Mouse (Mus musculus) urinary bladder, postnatal 25 days (tissue): ENCODE data around the gene Ifitm1.

Experiments
- DNase-seq: peaks from one replicate; pipeline ENCODE4 v3.0.0; 2022; ENCODE audit warnings: low spot score

Ifitm1 gene

DNA sequence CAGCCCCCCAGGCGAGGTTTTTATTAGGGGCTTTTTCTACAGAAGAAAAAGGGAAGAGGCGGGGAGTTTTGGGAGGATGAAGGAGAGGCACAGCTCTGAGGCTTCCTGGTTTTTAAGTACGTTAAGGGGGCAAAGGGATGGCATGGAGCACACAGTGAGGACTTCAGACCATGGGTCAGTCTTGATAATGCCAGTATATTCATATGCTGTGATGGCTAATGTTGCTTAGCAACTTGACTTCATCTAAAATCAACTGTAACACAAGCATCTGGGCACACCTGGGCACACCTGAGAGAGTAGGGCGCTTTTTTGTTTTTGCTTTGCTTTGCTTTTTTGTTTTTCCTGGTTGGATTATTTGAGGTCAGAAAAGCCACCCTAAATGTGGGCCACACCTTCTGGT is at the start of gene Ifitm1:
Gene Ifitm1 (plus strand): TSS at position 301 of the 400 bp plus-strand sequence.
- no peak for DNase-seq

DNA sequence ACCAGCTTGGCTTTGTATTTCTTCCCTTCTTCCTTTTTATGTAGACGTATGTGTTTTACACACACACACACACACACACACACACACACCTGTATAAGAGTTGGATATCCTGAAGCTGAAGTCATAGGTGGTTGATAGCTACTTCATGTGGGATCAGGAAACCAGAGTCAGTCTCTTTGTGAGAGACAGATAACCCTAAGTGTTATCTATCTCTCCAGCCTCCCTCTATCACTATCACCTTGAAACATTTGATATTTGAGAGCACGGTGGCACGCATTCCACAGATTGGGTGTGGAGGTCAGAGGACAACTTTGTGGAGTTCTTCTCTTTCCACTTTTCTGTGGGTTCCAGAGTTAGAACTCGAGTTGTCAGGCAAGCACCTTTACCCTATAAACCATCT is 47.1 kb upstream of the Ifitm1 start:
- DNase-seq, result no peak

DNA sequence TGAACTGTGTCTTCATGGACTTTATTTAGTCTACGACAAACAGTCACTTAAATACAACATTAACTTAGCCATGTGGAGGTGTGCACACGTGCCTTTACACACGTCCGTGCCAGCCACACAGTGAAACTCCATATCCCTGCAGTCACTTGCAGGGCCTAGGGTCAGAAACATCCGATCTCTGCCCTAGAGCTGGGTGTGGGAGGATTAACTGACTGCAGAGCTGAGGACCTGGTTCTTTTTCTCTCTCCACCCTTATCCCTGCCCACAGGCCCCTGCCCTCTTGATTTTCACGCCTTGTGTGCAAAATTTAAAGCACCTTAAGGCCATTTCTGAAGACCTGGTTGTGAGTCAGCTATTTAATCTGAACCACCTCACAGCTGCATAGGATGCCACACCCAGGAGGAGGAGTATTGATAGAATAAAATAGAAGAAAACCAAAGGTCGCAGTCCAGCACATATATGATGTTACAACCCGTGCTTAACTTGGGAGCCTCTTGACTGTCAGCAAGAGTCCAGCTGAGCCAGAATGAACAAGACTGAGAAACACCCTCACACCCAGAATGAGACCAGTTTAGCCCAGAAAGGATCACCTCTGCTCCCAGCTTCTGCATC is 46.5 kb upstream of the Ifitm1 start, which contains the start of gene Nlrp6:
Gene Nlrp6 (plus strand): TSS at position 485 of the 612 bp plus-strand sequence.
- no peak for DNase-seq

DNA sequence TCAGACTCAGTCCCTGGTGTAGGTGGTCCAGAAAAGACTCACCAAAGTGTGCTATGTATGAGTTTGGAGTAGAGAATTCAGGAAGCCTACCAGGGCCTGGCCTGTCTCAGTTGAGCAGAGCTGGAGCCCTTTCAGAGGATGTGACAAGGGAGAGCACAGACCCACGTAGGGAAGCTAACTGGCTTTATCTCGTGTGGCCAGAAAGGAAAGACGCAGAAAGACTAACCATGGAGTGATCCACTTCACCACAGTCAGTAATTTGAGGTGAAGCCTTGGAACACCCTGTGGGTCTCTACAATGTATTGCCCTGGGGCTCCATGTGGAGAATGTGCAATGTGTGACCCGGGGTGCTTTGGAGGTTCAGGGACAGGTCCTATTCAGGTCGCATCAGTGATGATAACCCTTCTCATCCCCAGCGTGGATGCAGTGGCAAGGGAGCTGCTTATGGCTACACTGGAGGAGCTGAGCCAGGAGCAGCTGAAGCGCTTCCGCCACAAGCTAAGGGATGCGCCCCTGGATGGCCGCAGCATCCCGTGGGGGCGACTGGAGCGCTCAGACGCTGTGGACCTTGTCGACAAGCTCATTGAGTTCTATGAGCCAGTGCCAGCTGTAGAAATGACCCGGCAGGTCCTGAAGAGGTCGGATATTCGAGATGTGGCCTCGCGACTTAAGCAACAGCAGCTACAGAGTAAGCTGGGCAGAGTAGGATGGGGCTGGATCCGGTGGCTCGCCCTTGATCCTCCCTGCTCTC is 45.6 kb upstream of the Ifitm1 start:
- no peak for DNase-seq

DNA sequence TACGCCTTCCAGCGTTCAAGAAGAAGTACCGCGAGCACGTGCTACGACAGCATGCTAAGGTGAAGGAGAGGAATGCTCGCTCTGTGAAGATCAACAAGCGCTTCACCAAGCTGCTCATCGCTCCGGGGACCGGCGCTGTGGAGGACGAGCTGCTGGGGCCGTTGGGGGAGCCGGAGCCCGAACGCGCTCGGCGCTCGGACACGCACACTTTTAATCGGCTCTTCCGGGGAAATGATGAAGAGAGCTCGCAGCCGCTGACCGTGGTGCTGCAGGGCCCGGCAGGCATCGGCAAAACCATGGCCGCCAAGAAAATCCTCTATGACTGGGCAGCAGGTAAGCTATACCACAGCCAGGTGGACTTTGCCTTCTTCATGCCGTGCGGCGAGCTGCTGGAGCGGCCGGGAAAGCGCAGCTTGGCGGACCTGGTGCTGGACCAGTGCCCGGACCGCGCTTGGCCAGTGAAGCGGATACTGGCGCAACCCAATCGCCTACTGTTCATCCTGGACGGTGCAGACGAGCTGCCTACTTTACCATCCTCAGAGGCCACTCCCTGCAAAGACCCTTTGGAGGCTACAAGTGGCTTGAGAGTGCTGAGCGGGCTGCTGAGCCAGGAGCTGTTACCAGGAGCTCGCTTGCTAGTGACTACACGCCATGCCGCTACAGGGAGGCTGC is 44.5 kb upstream of the Ifitm1 start:
- no peak for DNase-seq

DNA sequence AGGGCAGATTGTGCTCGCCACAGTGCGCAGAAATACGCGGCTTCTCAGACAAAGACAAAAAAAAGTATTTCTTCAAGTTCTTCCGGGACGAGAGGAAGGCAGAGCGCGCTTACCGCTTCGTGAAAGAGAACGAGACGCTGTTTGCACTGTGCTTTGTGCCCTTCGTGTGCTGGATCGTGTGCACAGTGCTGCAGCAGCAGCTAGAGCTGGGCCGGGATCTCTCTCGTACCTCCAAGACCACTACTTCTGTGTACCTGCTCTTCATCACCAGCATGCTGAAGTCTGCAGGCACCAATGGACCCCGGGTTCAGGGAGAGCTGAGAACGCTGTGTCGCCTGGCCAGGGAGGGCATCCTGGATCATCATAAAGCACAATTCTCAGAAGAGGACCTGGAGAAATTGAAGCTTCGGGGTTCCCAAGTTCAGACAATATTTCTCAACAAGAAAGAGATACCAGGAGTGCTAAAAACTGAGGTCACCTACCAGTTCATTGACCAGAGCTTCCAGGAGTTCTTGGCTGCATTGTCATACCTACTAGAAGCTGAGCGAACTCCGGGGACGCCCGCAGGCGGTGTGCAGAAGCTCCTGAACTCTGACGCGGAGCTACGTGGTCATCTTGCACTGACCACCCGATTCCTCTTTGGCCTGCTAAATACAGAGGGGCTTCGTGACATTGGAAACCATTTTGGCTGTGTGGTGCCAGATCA is 43.8 kb upstream of the Ifitm1 start:
- DNase-seq, result no peak

DNA sequence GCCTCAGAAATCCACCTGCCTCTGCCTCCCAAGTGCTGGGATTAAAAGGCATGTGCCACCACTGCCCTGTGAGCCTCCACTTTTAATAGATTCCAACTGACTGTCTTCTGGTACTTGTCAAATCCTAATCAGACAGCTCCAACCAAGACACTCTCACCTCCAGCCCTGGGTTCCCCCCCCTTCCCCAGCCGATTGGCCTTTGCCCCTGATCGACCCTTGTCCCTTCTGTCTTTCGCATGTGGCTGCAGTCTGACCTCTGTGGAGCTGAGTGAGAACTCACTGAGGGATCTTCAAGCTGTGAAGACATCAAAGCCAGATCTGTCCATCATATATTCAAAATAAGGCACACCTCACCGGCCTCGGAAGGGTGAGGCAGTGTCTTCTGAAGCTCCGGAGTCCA is 39.8 kb upstream of the Ifitm1 start:
- no peak for DNase-seq

DNA sequence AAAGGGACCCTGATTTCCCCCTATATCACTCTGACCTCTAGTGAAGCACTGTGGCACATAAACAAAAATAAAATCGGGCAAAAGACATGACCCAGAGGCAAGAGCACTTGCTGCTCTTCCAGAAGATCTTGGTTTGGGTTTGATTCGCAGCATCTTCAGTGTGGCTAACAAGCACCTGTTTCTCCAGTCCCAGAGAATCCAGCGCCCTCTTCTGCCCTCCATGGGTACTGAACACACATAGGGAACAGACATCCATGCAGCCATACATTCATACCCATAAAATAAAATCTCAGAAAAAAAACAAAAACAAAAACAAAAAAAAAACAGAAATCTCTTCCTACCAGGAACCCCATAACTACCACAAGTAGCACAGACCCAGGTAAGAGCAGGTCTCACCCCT is 28.6 kb upstream of the Ifitm1 start:
- no peak for DNase-seq

DNA sequence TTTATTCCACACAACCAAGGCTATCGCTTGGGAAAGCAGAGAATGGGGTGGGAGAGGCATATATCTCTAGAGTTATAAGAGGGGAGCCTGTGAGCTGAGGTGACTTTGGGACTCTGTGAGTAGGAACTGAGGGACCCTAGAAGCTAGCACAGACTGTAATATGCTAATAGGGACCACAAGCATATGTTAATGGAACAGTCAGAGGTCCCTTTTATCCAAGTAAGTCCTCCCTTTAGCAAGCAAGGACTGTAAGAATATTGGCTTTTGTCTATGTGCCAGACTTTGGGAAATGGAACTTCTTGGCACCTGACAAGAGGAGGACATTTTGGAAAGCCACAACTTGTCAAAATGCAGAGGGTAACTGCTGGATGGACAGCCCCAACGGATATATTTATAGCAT is 28.1 kb upstream of the Ifitm1 start:
- DNase-seq, result no peak

DNA sequence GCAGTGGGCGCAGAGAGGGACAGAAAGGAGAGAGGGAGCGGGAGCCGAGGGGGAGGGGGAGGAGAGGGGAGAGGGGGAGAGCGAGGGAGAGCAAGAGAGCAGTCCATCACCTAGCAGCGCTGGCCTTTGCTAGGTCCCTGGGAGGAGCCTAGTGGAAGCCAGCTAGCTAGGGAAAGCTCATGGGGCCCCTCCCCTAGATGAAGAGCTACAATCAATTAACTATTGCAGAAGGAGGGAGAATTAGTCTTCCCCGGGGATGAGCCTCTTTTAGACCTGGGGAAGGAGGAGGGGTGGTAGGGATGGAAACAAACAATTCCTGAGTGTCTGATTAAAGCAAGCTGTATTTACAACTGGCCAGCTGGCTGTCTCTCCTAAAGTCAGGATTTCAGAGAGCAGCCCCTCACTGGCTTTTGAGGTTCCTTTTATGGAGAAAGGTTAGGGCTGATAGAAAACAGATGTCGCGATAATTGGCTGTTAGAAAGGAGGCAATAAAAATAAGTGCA is 27.3 kb upstream of the Ifitm1 start:
- no peak for DNase-seq

DNA sequence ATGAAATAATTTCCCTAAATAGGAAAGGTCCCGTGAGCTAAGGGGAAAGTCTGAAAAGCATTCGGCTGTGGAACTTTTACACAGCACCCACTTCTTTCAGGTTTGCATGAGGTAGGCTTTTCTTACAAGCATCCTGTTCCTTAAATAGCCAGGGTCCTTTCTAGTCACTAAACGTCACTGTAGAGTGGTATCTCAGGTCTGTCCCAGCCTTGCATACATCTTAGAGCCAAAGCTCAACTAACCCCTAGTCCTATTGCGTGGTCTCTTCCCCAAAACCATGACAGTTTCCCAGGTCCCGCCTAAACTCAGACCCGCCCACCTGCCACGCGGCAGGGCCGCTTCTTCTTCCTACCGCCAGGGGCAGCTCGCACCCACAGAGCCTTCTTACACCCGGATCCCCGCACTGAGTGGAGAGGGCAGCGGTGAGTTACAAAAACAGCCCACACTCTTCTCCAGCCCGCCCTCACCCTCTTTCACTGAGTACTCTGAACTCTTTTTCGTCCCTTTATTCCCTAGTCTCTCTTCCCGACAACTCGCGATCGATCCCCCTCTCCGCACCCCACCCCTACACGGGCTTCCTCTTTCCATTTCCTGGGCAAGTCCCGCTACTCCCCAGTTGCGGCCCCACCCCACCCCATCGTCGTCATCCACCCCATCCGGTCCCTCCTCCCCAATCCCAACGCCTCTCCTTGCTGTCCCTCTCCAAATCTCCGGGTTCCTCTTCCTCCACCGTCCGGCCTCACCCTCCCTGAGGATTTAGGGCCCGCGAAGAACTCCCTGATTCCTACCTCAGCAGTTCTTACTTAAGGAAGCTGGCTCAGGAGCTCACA is 25.6 kb upstream of the Ifitm1 start, which contains the start of gene Pgghg:
Gene Pgghg (plus strand): TSS at position 170 of the 830 bp plus-strand sequence.
- DNase-seq, result peak; percentile 78

DNA sequence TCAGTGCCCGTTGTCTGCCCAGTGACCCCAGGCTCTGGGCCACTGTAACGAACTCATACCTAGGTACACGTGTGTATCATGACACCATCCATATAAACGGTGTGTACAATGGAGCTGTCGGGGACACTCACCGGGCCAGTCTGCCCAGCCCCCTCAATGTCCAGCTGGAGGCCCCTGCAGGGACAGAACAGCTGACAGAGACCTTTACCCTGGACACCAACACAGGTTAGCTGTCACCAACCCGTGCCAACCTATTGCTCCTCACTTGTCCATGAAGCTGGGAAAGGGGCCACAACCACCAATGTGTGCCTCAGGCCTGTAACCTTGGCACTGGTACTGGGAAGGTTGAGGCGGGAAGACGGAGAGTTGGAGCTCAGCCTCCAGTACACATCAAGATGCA is 24.7 kb upstream of the Ifitm1 start:
- DNase-seq, result no peak

DNA sequence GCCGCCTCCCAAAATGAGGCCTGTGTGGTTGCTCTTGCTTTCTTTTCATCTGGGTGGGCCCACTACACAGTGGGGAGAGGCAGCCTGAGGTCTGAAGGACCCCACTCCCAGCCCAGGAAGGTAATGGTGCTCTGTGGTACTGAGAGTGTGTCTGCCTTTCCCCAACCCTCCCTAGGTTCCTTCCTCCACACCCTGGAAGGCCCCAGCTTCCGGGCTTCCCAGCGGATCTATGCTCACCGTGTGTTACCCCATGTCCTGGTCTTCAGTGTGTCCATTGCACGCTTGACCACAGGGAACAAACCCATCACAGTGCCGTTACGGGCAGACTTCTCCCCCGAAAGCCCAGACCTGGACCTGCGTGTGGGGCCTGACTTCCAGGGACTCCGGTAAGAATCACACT is 24.2 kb upstream of the Ifitm1 start:
- no peak for DNase-seq

DNA sequence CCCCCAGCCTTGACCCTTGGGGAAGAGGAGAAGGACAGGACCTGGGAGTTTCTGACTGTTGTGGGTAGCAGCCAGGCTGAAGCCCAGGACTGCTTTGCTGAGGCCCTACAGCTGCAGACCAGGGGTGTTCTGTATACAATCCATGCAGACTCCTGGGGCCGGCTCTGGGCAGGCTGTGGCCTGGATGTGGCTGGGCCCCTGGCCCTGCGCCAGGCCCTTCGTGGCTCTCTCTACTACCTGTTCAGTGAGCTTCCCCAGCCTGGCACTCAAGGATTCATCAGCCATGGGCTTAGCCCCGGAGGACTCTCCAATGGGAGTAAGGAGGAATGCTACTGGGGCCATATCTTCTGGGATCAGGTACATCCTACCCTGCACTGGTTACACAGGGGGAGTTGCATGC is 23.7 kb upstream of the Ifitm1 start:
- no peak for DNase-seq

DNA sequence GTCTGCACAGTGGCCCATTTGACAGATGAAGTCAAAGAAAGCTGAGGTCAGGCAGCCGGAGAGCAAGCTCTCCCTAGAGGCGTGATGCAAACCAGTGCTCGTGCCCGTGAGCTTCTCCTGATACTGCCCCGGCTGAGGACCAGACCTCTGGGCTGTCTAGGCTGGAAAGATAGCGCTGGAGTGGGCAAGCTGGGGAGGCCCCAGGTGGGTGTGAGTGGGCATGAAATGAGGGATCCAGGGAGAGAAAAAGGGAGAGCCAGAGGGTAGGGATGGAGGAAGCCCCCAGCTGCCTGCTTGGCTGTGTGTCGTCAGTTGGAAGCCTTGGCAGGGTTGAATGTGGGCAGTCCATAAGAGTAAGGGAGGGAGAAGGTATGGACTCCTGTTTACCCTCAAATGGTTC is 22.8 kb upstream of the Ifitm1 start:
- no peak for DNase-seq

DNA sequence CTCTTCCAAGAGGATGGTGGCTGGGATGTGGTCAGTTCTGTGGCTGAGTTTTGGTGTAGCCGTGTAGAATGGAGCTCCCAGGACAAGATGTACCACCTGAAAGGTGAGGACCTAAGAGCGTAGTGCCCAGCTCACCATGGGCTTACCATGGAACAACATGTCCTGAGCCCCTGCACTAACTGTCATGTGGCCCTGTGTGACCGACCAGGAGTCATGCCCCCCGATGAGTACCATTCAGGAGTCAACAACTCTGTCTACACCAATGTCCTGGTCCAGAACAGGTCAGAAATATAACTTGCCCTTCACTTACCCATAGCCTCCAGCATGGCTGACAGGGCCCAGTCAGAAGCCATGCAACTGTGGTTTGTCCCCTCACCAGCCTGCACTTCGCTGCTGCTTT is 21.8 kb upstream of the Ifitm1 start:
- no peak for DNase-seq

DNA sequence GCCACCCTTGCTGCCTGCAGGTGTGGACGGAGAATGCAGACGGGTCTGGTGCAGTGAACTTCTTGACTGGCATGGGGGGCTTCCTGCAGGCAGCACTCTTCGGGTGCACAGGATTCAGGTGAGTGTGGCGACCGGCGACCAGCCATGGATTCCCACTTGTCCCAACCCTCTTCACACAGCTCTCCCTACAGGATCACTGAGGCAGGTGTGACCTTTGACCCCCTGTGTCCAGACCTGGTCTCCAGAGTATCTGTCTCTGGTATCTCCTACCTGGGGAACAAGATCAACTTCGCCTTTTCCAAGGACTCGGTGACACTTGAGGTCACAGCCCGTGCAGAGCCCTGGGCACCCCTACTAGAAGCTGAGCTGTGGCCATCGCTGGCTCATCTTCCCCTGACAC is 20.7 kb upstream of the Ifitm1 start:
- DNase-seq, result no peak

DNA sequence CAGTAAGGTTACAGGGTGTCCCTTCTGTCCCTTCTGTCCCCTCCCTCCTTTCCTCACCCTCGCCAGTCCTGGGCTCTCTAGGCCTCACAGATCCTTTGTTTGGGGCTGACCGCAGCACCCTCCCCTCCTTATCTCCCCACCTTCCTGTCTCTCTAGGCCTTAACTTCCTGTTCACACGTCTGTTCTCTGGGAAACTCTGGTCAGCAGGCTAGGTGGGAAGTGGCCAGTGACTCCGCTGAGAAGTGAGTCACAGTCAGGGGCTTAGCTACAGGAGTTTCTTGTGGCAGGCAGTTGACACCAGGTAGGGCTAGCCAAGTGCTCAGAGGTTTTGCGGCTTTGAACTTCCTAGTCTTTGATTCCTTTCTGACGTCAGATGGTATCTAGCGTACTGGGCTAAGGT is 20.0 kb upstream of the Ifitm1 start:
- no peak for DNase-seq

DNA sequence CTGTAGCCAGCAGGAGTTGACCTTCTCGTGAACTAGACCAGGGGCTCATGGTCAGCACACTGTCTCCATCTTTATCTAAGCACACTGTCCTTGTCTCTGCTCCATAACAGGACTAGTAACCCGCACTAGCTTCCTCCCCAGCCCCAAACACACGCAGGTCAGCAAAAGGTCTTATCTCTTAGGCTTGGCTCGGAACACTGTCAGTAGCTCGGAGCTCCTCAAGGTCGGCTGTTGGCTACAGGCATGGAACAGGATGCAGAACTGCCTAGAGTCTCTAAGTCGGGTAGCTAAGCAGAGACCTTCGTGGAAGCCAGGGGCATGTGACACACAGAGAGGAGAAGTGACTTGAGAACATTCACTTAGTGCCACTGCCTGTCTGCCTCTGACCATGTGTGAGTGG is 18.9 kb upstream of the Ifitm1 start:
- no peak for DNase-seq

DNA sequence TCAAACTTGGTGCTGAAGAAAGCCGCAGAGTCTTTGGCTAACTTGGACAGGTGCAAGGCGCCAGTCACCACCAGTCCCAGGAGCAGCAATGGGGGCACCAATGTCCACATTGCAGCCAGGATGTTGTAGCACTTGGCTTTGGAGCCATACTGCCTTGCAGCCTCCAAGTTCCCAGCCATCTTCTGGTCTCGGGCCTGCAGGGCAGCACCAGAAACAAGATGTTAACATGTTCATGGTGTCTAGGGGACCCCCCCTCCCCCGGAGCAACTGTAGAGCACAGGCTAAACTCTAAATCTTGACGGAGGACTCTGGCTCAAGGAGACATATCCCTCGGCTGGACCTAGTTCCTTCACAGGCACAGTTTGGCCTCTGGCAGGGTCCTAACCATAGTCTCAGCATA is 17.8 kb upstream of the Ifitm1 start:
- no peak for DNase-seq

DNA sequence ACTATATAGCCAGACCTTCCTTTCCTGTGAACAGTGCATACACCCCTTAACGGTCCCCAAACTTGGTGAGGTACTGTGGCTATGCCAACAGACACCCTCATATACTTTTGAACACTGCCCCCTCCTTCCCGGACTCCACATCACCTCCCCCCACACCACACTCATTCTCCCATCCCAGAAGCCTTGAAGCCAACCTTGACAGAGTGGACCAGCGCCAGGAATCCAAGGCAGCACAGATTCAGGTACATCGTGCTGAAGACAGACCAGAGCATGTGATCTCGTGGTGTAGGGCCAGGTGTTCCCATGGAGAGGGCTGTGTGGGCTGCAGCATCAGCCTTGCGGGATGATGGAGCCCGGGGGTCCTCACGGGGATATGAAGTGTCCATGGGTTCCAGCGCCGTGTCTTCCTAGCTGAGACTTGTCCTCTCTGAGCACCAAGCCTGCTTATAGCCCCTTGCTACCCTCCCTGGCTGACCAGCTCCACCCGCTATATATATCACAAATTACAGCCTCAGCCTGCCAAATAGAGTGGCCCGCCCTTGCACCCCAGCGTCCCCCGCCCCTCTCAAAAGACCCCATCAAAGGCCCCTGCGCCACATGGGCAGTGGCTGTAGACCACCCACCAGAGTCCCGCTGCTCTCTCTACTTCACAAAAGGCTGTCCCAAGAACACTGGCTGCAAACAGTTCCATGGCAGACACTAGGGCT is 17.0 kb upstream of the Ifitm1 start, which contains the start of gene Ifitm5:
Gene Ifitm5 (minus strand): TSS at position 468 of the 707 bp plus-strand sequence.
- no peak for DNase-seq
